Mouse (Mus musculus) intestine, embryonic 14.5 days (tissue): Measurements from ENCODE around the gene Chmp5. TPM values are rescaled to one million over a fixed set of nuclear protein-coding genes. Genes with fewer than 3 reads are reported as not detected.

ENCODE experiments used
- ATAC-seq: fragments of 200-750 bp; cut with Nextera tagmentation; replicated peaks from 2 replicates; pipeline ENCODE4 v1.8.0; 2017; ENCODE audit warnings: low read depth, moderate number of reproducible peaks, moderate TSS enrichment, moderate library complexity; ENCODE audit not compliant: low FRiP score, low TSS enrichment
- DNase-seq: peaks from one replicate; pipeline ENCODE4 v3.0.0-alpha.2; 2018; ENCODE audit warnings: low spot score
- H3K27ac ChIP-seq: fragments of 300-500 bp; sonication (generic); 2 replicates; pipeline ENCODE4 v1.5.1; 2014; ENCODE audit warnings: low read depth, mild to moderate bottlenecking, control low read depth
- H3K27me3 ChIP-seq: fragments of 300-500 bp; sonication (generic); replicated peaks from 2 replicates; pipeline ENCODE4 v1.6.1; 2014; ENCODE audit warnings: low read length, control low read depth; ENCODE audit not compliant: control insufficient read depth, insufficient read depth
- H3K36me3 ChIP-seq: fragments of 300-500 bp; sonication (generic); 2 replicates; pipeline ENCODE4 v1.6.1; 2014; ENCODE audit warnings: low read length, control low read depth; ENCODE audit not compliant: control insufficient read depth, insufficient read depth
- H3K4me1 ChIP-seq: fragments of 300-500 bp; sonication (generic); replicated peaks from 2 replicates; pipeline ENCODE4 v1.6.1; 2014; ENCODE audit warnings: low read length, control low read depth, mixed read lengths; ENCODE audit not compliant: control insufficient read depth, insufficient read depth
- H3K4me2 ChIP-seq: fragments of 300-500 bp; sonication (generic); 2 replicates; pipeline ENCODE4 v1.6.1; 2014; ENCODE audit warnings: low read length
- H3K4me3 ChIP-seq: fragments of 300-500 bp; sonication (generic); 2 replicates; pipeline ENCODE4 v1.5.1; 2014; ENCODE audit warnings: low read depth, low read length, control low read depth, mixed read lengths
- H3K9ac ChIP-seq: fragments of 300-500 bp; sonication (generic); 2 replicates; pipeline ENCODE4 v1.6.1; 2014; ENCODE audit warnings: mild to moderate bottlenecking, low read length
- H3K9me3 ChIP-seq: fragments of 300-500 bp; sonication (generic); 2 replicates; pipeline ENCODE4 v1.6.1; 2016; ENCODE audit warnings: low read length, control low read depth; ENCODE audit not compliant: control insufficient read depth
- WGBS: fragments of 180-500 bp; shearing (Covaris S2); extraction: QIAGEN DNeasy Blood & Tissue Kit; methylation state at CpG from one replicate; pipeline ENCODE4 v1.1.7; 2014; 5-methylcytosine and 5-hydroxymethylcytosine counted together
- polyA plus RNA-seq: library from polyadenylated mRNA; unstranded; fragments of >200 nt; fragmentation: Nextera tagmentation; extraction: Ambion mirVana; gene quantifications from 2 replicates; pipeline ENCODE4 v1.2.1, GENCODE M21; 2014

Gene Chmp5
- polyA plus RNA-seq, result 82.1 and 85.8 TPM in 2 replicates

DNA sequence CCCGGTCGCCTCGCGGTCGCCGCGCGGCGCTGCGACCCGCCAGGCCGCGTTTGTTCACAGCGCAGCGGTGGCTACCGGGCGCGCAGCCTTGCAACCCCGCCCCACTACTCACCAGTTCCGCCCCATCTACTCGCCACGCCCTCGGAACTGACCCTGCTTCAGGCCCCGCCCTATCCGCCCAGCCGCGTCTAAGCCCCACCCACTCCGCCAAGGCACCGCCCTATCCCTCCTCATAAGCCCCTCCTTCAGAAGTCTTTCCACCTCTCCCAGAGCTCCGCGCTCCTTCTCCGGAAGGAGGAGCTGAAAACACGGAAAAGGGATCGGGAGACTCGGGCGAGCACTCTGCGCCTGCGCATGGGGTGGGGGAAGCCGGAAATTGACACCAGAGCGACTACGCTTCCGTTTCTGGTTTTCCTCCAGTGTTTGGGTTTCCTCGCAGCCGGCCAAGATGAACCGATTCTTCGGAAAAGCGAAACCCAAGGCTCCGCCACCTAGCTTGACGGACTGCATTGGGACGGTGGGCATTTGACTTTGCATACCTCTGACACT is at the start of gene Chmp5, which contains the start of gene Bag1:
TSS of gene Chmp5 (plus strand) at position 248 of the 549 bp plus-strand sequence.
TSS of gene Bag1 (minus strand) at position 135 of the 549 bp plus-strand sequence.
- peak; percentile 99 for DNase-seq
- H3K27me3 ChIP-seq, result no peaks in the 10 kb centered on the region
- H3K4me2 ChIP-seq, result peak within 1 kb of the TSS; percentile 83
- peak within 1 kb of the TSS; percentile 80 for H3K9ac ChIP-seq
- peaks cover 54% of the 10 kb centered on the region for H3K36me3 ChIP-seq
- peaks cover 18% of the 10 kb centered on the region for H3K4me1 ChIP-seq
- WGBS, result 0% methylated on average over 49 of the region's 50 CpGs
- no peaks in the 10 kb centered on the region for H3K9me3 ChIP-seq
- peak within 1 kb of the TSS; percentile 85 for H3K4me3 ChIP-seq
- ATAC-seq, result peak; percentile 97
- peak within 1 kb of the TSS; percentile 69 for H3K27ac ChIP-seq

DNA sequence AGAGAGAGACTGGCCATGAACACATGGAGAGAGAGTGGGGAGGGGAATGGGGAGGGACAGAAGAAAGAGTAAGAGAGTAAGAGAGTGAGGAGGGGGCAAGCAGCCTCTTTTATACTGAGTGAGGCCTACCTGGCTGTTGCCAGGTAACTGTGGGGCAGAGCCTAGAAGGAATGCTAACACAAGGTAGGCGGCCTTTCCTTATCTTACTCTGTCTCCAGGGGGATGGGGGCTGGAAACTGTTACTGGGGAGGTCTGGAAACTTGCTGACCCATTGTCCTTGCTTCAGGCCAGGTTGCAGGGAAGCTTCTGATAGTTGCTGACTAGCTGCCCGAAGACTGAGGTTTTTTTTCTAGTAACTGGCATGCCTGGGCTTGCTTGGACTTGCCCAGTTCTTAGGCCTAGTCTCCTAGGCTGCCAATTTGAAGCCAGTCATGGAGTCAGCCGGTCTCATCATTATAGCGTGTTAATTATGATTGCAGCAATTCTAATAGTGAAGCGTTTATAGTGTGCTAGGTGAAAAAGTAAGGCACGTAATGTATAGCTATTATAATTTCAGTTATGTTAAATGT is 49.6 kb upstream of the Chmp5 start:
- H3K36me3 ChIP-seq, result no peaks in the 10 kb centered on the region
- 0 out of 2 replicates have a peak, but pooled peaks have one; percentile 45 for ATAC-seq
- no peak overlapping the region for H3K4me3 ChIP-seq
- H3K27me3 ChIP-seq, result no peaks in the 10 kb centered on the region
- H3K9ac ChIP-seq, result no peak overlapping the region
- peaks cover 3% of the 10 kb centered on the region; the same call in 1 of the 2 replicates for H3K9me3 ChIP-seq
- H3K4me1 ChIP-seq, result no peaks in the 10 kb centered on the region
- no peak for DNase-seq
- H3K27ac ChIP-seq, result no peak overlapping the region
- 86% methylated on average over 6 of the region's 6 CpGs for WGBS
- H3K4me2 ChIP-seq, result no peak overlapping the region

DNA sequence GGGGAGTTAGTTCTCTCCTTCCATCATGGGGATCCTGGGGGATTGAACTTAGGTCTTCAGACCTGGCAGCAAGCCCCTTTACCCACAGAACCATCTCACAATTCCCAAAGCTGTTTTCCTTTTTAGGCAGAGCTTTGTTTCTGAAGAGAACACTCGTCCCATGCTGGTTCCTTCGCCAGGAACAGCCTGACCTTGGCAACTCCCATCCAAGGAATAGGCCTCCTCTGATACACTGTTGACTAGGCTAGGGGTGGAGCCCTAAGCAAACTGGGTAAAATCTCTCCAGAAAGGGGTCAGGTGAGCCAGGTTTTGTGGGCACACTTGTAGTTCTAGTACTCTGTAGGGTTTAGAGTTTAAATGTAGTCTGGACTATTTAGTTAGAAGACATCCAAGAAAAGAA is 48.9 kb upstream of the Chmp5 start:
- H3K9me3 ChIP-seq, result peaks cover 3% of the 10 kb centered on the region; the same call in 1 of the 2 replicates
- H3K4me2 ChIP-seq, result no peak overlapping the region
- H3K27ac ChIP-seq, result no peak overlapping the region
- no peak overlapping the region for H3K9ac ChIP-seq
- H3K36me3 ChIP-seq, result no peaks in the 10 kb centered on the region
- H3K4me1 ChIP-seq, result no peaks in the 10 kb centered on the region
- H3K27me3 ChIP-seq, result no peaks in the 10 kb centered on the region
- DNase-seq (no peak), ATAC-seq (no peak)
- H3K4me3 ChIP-seq, result no peak overlapping the region
- 73% methylated on average over 2 of the region's 2 CpGs for WGBS

DNA sequence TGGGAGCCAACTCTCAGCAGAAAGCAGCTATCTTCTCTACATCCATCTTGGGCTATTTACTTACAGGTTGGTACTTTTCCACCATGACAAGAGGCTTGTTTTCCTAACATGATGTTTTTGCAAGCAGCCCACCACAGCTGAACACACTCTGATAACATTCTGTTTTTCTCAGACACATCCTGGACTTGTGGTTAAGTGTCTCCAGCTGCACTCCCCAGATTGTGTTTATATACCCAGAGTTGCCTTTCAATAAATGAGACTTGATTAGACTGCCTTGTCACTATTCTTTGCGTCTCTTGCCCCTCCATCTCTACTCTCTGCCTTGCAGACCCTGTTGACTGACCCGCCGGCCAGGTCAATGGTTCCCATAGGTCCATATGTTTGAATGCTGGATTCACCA is 48.1 kb upstream of the Chmp5 start:
- Histone ChIP-seq H3K4me3 (no peak overlapping the region), H3K27ac (no peak overlapping the region), H3K9ac (no peak overlapping the region), H3K4me1 (no peaks in the 10 kb centered on the region), H3K4me2 (no peak overlapping the region), H3K9me3 (peaks cover 3% of the 10 kb centered on the region; the same call in 1 of the 2 replicates), H3K27me3 (no peaks in the 10 kb centered on the region), H3K36me3 (no peaks in the 10 kb centered on the region)
- DNase-seq (no peak), ATAC-seq (no peak)
- WGBS, result 89% methylated on average over 3 of the region's 3 CpGs

DNA sequence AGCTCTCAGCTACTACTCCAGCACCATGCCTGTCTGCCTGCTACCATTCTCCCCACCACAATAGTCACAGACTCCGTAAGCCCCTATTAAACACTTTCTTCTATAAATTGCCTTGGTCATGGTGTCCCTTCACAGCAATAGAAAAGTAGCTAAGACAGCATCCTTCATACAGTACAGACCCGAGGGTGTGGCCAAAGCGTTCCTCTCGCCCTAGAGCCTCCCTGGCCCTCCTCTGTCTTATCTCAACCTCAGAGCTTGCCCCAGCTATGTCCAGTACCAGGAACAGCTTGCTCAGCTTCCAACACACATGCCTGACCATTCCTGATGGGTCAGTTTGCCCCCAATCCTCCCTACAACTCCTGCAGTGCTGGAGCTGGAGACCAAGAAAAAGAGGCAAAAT is 47.6 kb upstream of the Chmp5 start:
- ATAC-seq (no peak), DNase-seq (no peak)
- Histone ChIP-seq H3K27me3 (no peaks in the 10 kb centered on the region), H3K36me3 (no peaks in the 10 kb centered on the region), H3K9me3 (peaks cover 3% of the 10 kb centered on the region; the same call in 1 of the 2 replicates), H3K4me2 (no peak overlapping the region), H3K4me1 (no peaks in the 10 kb centered on the region), H3K27ac (no peak overlapping the region), H3K4me3 (no peak overlapping the region), H3K9ac (no peak overlapping the region)
- WGBS, result 84% methylated on average over 4 of the region's 4 CpGs

DNA sequence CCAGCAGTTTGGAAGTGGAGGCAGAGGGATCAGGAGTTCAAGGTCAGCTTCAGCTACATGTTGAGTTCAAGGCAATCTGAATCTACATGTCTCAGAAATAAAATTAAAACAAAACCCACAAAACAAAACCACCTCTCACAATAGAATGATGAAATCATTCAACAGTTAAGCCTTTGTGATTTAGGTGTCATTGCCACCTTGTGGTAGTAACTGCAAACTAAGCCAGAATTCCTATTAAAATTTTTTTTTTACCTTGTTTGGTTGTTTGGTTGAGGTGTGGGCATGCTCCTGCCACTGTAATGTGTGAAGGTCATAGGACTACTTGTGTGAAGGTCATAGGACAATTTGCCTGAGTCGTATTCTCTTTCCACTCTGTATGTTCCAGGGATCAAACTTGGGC is 41.9 kb upstream of the Chmp5 start:
- Histone ChIP-seq H3K4me2 (no peak overlapping the region), H3K9me3 (no peaks in the 10 kb centered on the region), H3K36me3 (no peaks in the 10 kb centered on the region), H3K4me1 (0 out of 2 replicates have a peak, but pooled peaks cover 5% of the 10 kb centered on the region), H3K27ac (no peak overlapping the region), H3K4me3 (no peak overlapping the region), H3K9ac (no peak overlapping the region), H3K27me3 (no peaks in the 10 kb centered on the region)
- DNase-seq (peak; percentile 58), ATAC-seq (no peak)
- 48% methylated on average over 1 of the region's 1 CpGs for WGBS

DNA sequence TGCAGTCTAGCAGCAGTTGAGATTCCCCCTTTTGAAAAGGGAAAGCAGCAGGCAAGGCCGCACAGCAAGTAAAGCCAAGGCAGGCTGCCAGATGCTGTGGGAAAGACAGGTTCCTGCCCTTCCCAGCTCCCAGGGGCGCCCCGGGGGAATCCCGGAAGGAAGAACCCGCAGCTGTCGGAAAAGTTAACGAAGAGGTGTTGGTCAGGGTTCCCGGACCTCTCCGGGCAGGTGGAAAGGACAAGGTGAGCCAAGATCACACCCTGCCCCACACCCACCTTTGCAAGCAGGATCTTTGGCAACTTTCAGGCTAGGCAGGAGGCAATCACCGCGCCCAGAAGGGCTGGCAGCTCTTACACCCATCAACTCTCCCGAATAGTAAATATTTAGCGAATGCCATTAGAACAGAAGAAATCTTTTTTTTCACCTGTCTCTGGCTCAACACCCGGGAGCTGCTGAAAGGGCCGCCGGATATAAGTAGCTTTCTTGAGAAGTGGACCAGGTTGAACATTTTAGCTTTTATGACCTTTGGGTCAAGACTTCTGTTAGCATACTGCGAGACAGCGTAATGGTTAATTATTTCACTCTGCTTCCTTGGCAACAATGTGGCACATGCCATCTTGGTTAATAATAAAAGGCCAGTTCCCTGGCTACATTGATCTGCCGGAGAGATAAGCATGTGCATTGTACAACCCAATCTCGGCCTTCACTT is 39.8 kb upstream of the Chmp5 start:
- 0 out of 2 replicates have a peak, but pooled peaks cover 5% of the 10 kb centered on the region for H3K4me1 ChIP-seq
- no peak overlapping the region for H3K9ac ChIP-seq
- H3K27ac ChIP-seq, result 0 out of 2 replicates have a peak overlapping the region, but pooled peaks have one; percentile 12

DNA sequence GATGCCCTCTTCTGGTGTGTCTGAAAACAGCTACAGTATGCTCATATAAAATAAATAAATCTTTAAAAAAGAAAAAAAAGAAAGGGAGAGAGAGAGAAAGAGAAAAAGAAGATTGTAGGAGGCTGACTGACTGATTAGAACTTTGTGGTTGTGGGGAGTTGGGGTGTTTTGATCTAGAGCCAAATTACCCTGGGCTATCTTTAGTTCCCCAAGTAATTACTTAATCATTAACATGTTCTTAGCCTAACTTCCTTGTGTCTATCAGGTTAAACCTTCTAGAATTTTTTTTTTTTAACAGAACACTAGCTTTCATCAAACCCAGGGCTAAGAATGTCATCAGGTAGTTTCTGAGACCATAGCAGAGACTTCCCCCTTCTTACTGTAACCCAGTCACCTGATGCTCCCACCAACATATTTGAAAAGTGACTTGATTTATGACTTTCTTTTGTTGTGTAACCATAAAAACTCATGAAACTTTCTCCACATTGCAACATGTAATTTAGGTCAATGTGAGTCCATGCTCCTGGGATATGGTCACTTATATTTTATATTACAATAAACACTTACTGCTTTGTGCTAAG is 33.8 kb upstream of the Chmp5 start:
- Histone ChIP-seq H3K4me3 (no peak overlapping the region), H3K4me1 (no peaks in the 10 kb centered on the region), H3K4me2 (no peak overlapping the region), H3K9ac (no peak overlapping the region), H3K36me3 (no peaks in the 10 kb centered on the region), H3K9me3 (no peaks in the 10 kb centered on the region), H3K27ac (no peak overlapping the region), H3K27me3 (no peaks in the 10 kb centered on the region)
- DNase-seq (no peak), ATAC-seq (no peak)

More for the DNA sequence above, 39.8 kb upstream of the Chmp5 start:
- no peak for ATAC-seq
- H3K9me3 ChIP-seq, result no peaks in the 10 kb centered on the region
- 24% methylated on average over 20 of the region's 20 CpGs for WGBS
- peak; percentile 69 for DNase-seq
- no peaks in the 10 kb centered on the region for H3K27me3 ChIP-seq
- no peak overlapping the region for H3K4me3 ChIP-seq
- H3K4me2 ChIP-seq, result 0 out of 2 replicates have a peak overlapping the region, but pooled peaks have one; percentile 1
- no peaks in the 10 kb centered on the region for H3K36me3 ChIP-seq
